ENCODE assay signal across 32 mouse cellular contexts in genomic region chr10:28753321-28753720, GRCm38 (mm10).
"Had no signal": no experiment of that assay in that cellular context is flagged by ENCODE, and none has a peak within 500 bp of the region (broad histone marks: within the 10 kb centered on the region; RNA-seq: fewer than 3 reads in every experiment).

No protein-coding gene starts in this region.

- H3K36me3 ChIP-seq: limb, embryonic 10.5 days; limb, embryonic 12.5 days; limb, embryonic 13.5 days; limb, embryonic 15.5 days; liver, embryonic 12.5 days; liver, embryonic 13.5 days; liver, embryonic 15.5 days; lung, embryonic 15.5 days; midbrain, embryonic 10.5 days; midbrain, embryonic 12.5 days; midbrain, embryonic 13.5 days; midbrain, embryonic 15.5 days had no signal

- DNase-seq: left cerebral cortex, postnatal 4 days; liver; liver, embryonic 13.5 days; liver, postnatal 0 days; lung, adult 18-20 months; lung, adult 2 months; lung, embryonic 14.5 days; lung, postnatal 10 days; lung, postnatal 14 days; lung, postnatal 36 days; lung, postnatal 4 days; midbrain, embryonic 14.5 days had no signal

- ATAC-seq: liver, embryonic 12.5 days; liver, postnatal 0 days; lung, postnatal 0 days; midbrain, embryonic 13.5 days; midbrain, embryonic 15.5 days; midbrain, embryonic 16.5 days had no signal

- H3K27ac ChIP-seq: left cerebral cortex, adult 2 months; limb, embryonic 10.5 days; limb, embryonic 12.5 days; limb, embryonic 13.5 days; limb, embryonic 15.5 days; liver, embryonic 12.5 days; liver, embryonic 13.5 days; liver, embryonic 14.5 days; liver, embryonic 15.5 days; lung, embryonic 15.5 days; macrophage; midbrain, embryonic 10.5 days; midbrain, embryonic 12.5 days; midbrain, embryonic 13.5 days; midbrain, embryonic 15.5 days had no signal

- H3K9ac ChIP-seq: limb, embryonic 12.5 days; limb, embryonic 13.5 days; limb, embryonic 15.5 days; liver, embryonic 12.5 days; liver, embryonic 13.5 days; liver, embryonic 14.5 days; liver, embryonic 15.5 days; liver, postnatal 0 days; lung, embryonic 14.5 days; lung, embryonic 15.5 days; midbrain, embryonic 12.5 days; midbrain, embryonic 13.5 days; midbrain, embryonic 15.5 days had no signal

- H3K4me3 ChIP-seq: left cerebral cortex, adult 2 months; limb, embryonic 10.5 days; limb, embryonic 12.5 days; limb, embryonic 13.5 days; limb, embryonic 15.5 days; liver, embryonic 12.5 days; liver, embryonic 13.5 days; liver, embryonic 15.5 days; lung, embryonic 15.5 days; megakaryocyte, embryonic 14.5 days; midbrain, embryonic 10.5 days; midbrain, embryonic 12.5 days; midbrain, embryonic 13.5 days; midbrain, embryonic 15.5 days; myocyte had no signal

- H3K4me2 ChIP-seq: limb, embryonic 12.5 days; limb, embryonic 13.5 days; limb, embryonic 15.5 days; liver, embryonic 11.5 days; liver, embryonic 12.5 days; liver, embryonic 13.5 days; liver, embryonic 15.5 days; lung, embryonic 14.5 days; lung, embryonic 15.5 days; midbrain, embryonic 11.5 days; midbrain, embryonic 12.5 days; midbrain, embryonic 13.5 days; midbrain, embryonic 15.5 days had no signal

- H3K9me3 ChIP-seq: limb, embryonic 10.5 days; limb, embryonic 12.5 days; limb, embryonic 13.5 days; limb, embryonic 15.5 days; liver, embryonic 12.5 days; liver, embryonic 13.5 days; liver, embryonic 15.5 days; lung, embryonic 15.5 days; megakaryocyte, embryonic 14.5 days; midbrain, embryonic 10.5 days; midbrain, embryonic 12.5 days; midbrain, embryonic 13.5 days; midbrain, embryonic 15.5 days had no signal

- H3K27me3 ChIP-seq: limb, embryonic 12.5 days; limb, embryonic 13.5 days; limb, embryonic 15.5 days; liver, embryonic 12.5 days; liver, embryonic 13.5 days; liver, embryonic 15.5 days; lung, embryonic 15.5 days; megakaryocyte, embryonic 14.5 days; midbrain, embryonic 12.5 days; midbrain, embryonic 13.5 days; midbrain, embryonic 15.5 days had no signal

- H3K4me1 ChIP-seq: limb, embryonic 10.5 days; limb, embryonic 12.5 days; limb, embryonic 15.5 days; liver, embryonic 12.5 days; liver, embryonic 13.5 days; liver, embryonic 15.5 days; lung, embryonic 15.5 days; megakaryocyte, embryonic 14.5 days; midbrain, embryonic 10.5 days; midbrain, embryonic 12.5 days; midbrain, embryonic 13.5 days; midbrain, embryonic 15.5 days had no signal
